Mouse (Mus musculus) MEL (cell line): ENCODE measurements around the gene Pln. TPM values are rescaled to one million over a fixed set of nuclear protein-coding genes. Genes with fewer than 3 reads are reported as not detected.
A peak's percentile ranks its signal among the peaks of the same experiment; 100 is the strongest.

Experiments
- DNase-seq: peaks from one replicate; pipeline ENCODE4 v3.0.0; 2011; ENCODE audit warnings: low read depth, low spot score
- H3K27ac ChIP-seq: 2 replicates; pipeline ENCODE4 v1.5.1; 2012; ENCODE audit warnings: low read depth, mild to moderate bottlenecking, control low read depth, low read length, moderate library complexity; ENCODE audit not compliant: control insufficient read depth
- H3K27me3 ChIP-seq, 2 experiments: fragments of 150-350 bp in 1 of 2; sonication (generic) in 1 of 2; 2 replicates each; pipeline ENCODE4 v1.6.1; 2012; ENCODE audit warnings: low read length in 2 of 2, mild to moderate bottlenecking in 2 of 2, improper control_type of control experiment in 1 of 2, moderate library complexity in 1 of 2; ENCODE audit not compliant: insufficient read depth in 2 of 2, control insufficient read depth in 1 of 2
- H3K36me3 ChIP-seq, 2 experiments: 2 replicates each; pipeline ENCODE4 v1.6.1; 2012 to 2014; ENCODE audit warnings: low read length in 2 of 2, improper control_type of control experiment in 1 of 2, inconsistent platforms in 1 of 2, mild to moderate bottlenecking in 1 of 2; ENCODE audit not compliant: insufficient read depth in 2 of 2, control insufficient read depth in 1 of 2
- H3K4me1 ChIP-seq, 2 experiments: fragments of 150-350 bp in 1 of 2; sonication (generic) in 1 of 2; 2 replicates each; pipeline ENCODE4 v1.6.1; 2012; ENCODE audit warnings: low read length in 2 of 2, improper control_type of control experiment in 1 of 2, mild to moderate bottlenecking in 1 of 2; ENCODE audit not compliant: insufficient read depth in 2 of 2, control insufficient read depth in 1 of 2
- H3K4me3 ChIP-seq, 2 experiments: fragments of 150-350 bp in 1 of 2; sonication (generic) in 1 of 2; 2 replicates each; pipeline ENCODE4 v1.5.1; 2012; ENCODE audit warnings: low read depth in 2 of 2, low read length in 2 of 2, mild to moderate bottlenecking in 2 of 2, moderate library complexity in 2 of 2, control low read depth in 1 of 2, improper control_type of control experiment in 1 of 2; ENCODE audit not compliant: control insufficient read depth in 1 of 2, insufficient read depth in 1 of 2
- H3K79me2 ChIP-seq: 2 replicates; pipeline ENCODE4 v1.6.1; 2012; ENCODE audit warnings: mild to moderate bottlenecking, low read length, moderate library complexity; ENCODE audit not compliant: control insufficient read depth, poor library complexity, insufficient read depth
- H3K9ac ChIP-seq: 2 replicates; pipeline ENCODE4 v1.6.1; 2012; ENCODE audit warnings: low read depth, mild to moderate bottlenecking, control low read depth, low read length, moderate library complexity; ENCODE audit not compliant: control insufficient read depth, poor library complexity, severe bottlenecking
- H3K9me3 ChIP-seq: fragments of 150-350 bp; sonication (generic); replicated peaks from 2 replicates; pipeline ENCODE4 v1.6.1; 2012; ENCODE audit warnings: mild to moderate bottlenecking, low read length, improper control_type of control experiment, moderate library complexity; ENCODE audit not compliant: insufficient read depth
- CHD2 ChIP-seq: IDR thresholded peaks from 2 replicates; pipeline ENCODE4 v1.6.1; 2011; ENCODE audit warnings: low read length, improper control_type of control experiment
- CTCF ChIP-seq, 3 experiments: IDR thresholded peaks in 2 of 3; conservative IDR thresholded peaks in 1 of 3; 2 replicates each; pipeline ENCODE4 v1.5.1; 2011 to 2012; ENCODE audit warnings: low read length in 3 of 3, low read depth in 2 of 3, mild to moderate bottlenecking in 2 of 3, improper control_type of control experiment in 1 of 3, inconsistent platforms in 1 of 3, mixed read lengths in 1 of 3, moderate library complexity in 1 of 3; ENCODE audit not compliant: control insufficient read depth in 1 of 3, insufficient read depth in 1 of 3, poor library complexity in 1 of 3, severe bottlenecking in 1 of 3
- E2F4 ChIP-seq: IDR thresholded peaks from 2 replicates; pipeline ENCODE4 v1.6.1; 2011; ENCODE audit warnings: low read depth, low read length, improper control_type of control experiment, borderline replicate concordance
- ELF1 ChIP-seq: IDR thresholded peaks from 2 replicates; pipeline ENCODE4 v1.6.1; 2014; ENCODE audit warnings: low read depth, mild to moderate bottlenecking, inconsistent platforms, low read length, improper control_type of control experiment, moderate library complexity
- EP300 ChIP-seq, 2 experiments: IDR thresholded peaks; 2 replicates each; pipeline ENCODE4 v1.6.1; 2011; ENCODE audit warnings: improper control_type of control experiment in 2 of 2, low read length in 2 of 2, low read depth in 1 of 2, mild to moderate bottlenecking in 1 of 2
- ETS1 ChIP-seq: IDR thresholded peaks from 2 replicates; pipeline ENCODE4 v1.6.1; 2012; ENCODE audit warnings: low read depth, mild to moderate bottlenecking, inconsistent platforms, low read length, improper control_type of control experiment, moderate library complexity
- GABPA ChIP-seq: IDR thresholded peaks from 2 replicates; pipeline ENCODE4 v1.6.1; 2012; ENCODE audit warnings: low read depth, mild to moderate bottlenecking, inconsistent platforms, low read length, improper control_type of control experiment, moderate library complexity
- GATA1 ChIP-seq: IDR thresholded peaks from 2 replicates; pipeline ENCODE4 v1.6.1; 2011; ENCODE audit warnings: low read depth, low read length, improper control_type of control experiment
- JUND ChIP-seq: IDR thresholded peaks from 2 replicates; pipeline ENCODE4 v1.6.1; 2011; ENCODE audit warnings: low read depth, mild to moderate bottlenecking, improper control_type of control experiment, low read length
- KAT2A ChIP-seq: conservative IDR thresholded peaks from 2 replicates; pipeline ENCODE4 v1.6.1; 2012; ENCODE audit warnings: low read depth, low read length, improper control_type of control experiment, inconsistent platforms
- MAFK ChIP-seq: IDR thresholded peaks from 2 replicates; pipeline ENCODE4 v1.6.1; 2011; ENCODE audit warnings: low read depth, mild to moderate bottlenecking, low read length, improper control_type of control experiment, borderline replicate concordance
- MAX ChIP-seq: IDR thresholded peaks from 2 replicates; pipeline ENCODE4 v1.6.1; 2011; ENCODE audit warnings: low read length, improper control_type of control experiment
- MEF2A ChIP-seq: IDR thresholded peaks from 2 replicates; pipeline ENCODE4 v1.6.1; 2014; ENCODE audit warnings: low read depth, mild to moderate bottlenecking, inconsistent platforms, low read length, improper control_type of control experiment; ENCODE audit not compliant: poor library complexity, insufficient replicate concordance, severe bottlenecking; ENCODE audit errors: extremely low read depth
- MXI1 ChIP-seq: IDR thresholded peaks from 2 replicates; pipeline ENCODE4 v1.6.1; 2011; ENCODE audit warnings: mild to moderate bottlenecking, low read depth, low read length, improper control_type of control experiment
- MYB ChIP-seq: IDR thresholded peaks from 2 replicates; pipeline ENCODE4 v1.6.1; 2011; ENCODE audit warnings: mild to moderate bottlenecking, low read depth, low read length, improper control_type of control experiment
- NELFE ChIP-seq: IDR thresholded peaks from 2 replicates; pipeline ENCODE4 v1.6.1; 2011; ENCODE audit warnings: low read depth, low read length, improper control_type of control experiment
- NRF1 ChIP-seq: IDR thresholded peaks from 2 replicates; pipeline ENCODE4 v1.6.1; 2014; ENCODE audit warnings: low read depth, mild to moderate bottlenecking, inconsistent platforms, low read length, improper control_type of control experiment, moderate library complexity; ENCODE audit not compliant: poor library complexity, insufficient read depth, severe bottlenecking
- POLR2A ChIP-seq, 2 experiments: IDR thresholded peaks; 2 replicates each; pipeline ENCODE4 v1.6.1; 2011 to 2012; ENCODE audit warnings: low read length in 2 of 2, mild to moderate bottlenecking in 2 of 2, control low read depth in 1 of 2, improper control_type of control experiment in 1 of 2, low read depth in 1 of 2, moderate library complexity in 1 of 2; ENCODE audit not compliant: control insufficient read depth in 1 of 2, insufficient read depth in 1 of 2, poor library complexity in 1 of 2
- POLR2AphosphoS5 ChIP-seq: IDR thresholded peaks from 2 replicates; pipeline ENCODE4 v1.6.1; 2012; ENCODE audit warnings: low read depth, borderline replicate concordance, mild to moderate bottlenecking, inconsistent platforms, low read length, moderate library complexity, mixed read lengths
- RAD21 ChIP-seq: IDR thresholded peaks from 2 replicates; pipeline ENCODE4 v1.6.1; 2011; ENCODE audit warnings: mild to moderate bottlenecking, low read depth, low read length, improper control_type of control experiment
- RCOR1 ChIP-seq: IDR thresholded peaks from 2 replicates; pipeline ENCODE4 v1.6.1; 2012; ENCODE audit warnings: low read depth, mild to moderate bottlenecking, inconsistent platforms, low read length, improper control_type of control experiment
- SIN3A ChIP-seq: IDR thresholded peaks from 2 replicates; pipeline ENCODE4 v1.6.1; 2012; ENCODE audit warnings: low read length, improper control_type of control experiment, inconsistent platforms
- TAL1 ChIP-seq: IDR thresholded peaks from 2 replicates; pipeline ENCODE4 v1.6.1; 2012; ENCODE audit warnings: mild to moderate bottlenecking, inconsistent platforms, low read length, moderate library complexity, mixed read lengths
- TBP ChIP-seq: IDR thresholded peaks from 2 replicates; pipeline ENCODE4 v1.8.0; 2011; ENCODE audit warnings: low read depth, low read length, improper control_type of control experiment
- TCF12 ChIP-seq: IDR thresholded peaks from 2 replicates; pipeline ENCODE4 v1.6.1; 2014; ENCODE audit warnings: low read depth, mild to moderate bottlenecking, inconsistent platforms, low read length, improper control_type of control experiment, moderate library complexity
- UBTF ChIP-seq: IDR thresholded peaks from 2 replicates; pipeline ENCODE4 v1.6.1; 2012; ENCODE audit warnings: low read depth, mild to moderate bottlenecking, inconsistent platforms, low read length, improper control_type of control experiment, moderate library complexity, borderline replicate concordance; ENCODE audit not compliant: insufficient read depth
- ZC3H11A ChIP-seq: IDR thresholded peaks from 2 replicates; pipeline ENCODE4 v1.6.1; 2012; ENCODE audit warnings: low read depth, mild to moderate bottlenecking, inconsistent platforms, low read length, improper control_type of control experiment
- polyA plus RNA-seq, 2 experiments: library from polyadenylated mRNA; stranded (reverse) in 1 of 2; unstranded in 1 of 2; fragments of >175 nt in 1 of 2; fragments of >200 nt in 1 of 2; gene quantifications; 2 replicates each; pipeline versions ENCODE4 v1.2.1 to v1.2.4; 2012; ENCODE audit warnings: low replicate concordance in 2 of 2, low read depth in 1 of 2; ENCODE audit not compliant: insufficient read length in 2 of 2, insufficient read depth in 1 of 2, missing spikeins in 1 of 2
- total RNA-seq: library from RNA; depleted of rRNA; stranded (reverse); fragments of 300-350 nt; gene quantifications from 2 replicates; pipeline ENCODE4 v1.2.3, GENCODE M21; 2012

The Pln gene
- total and polyA plus RNA-seq, 3 experiments = 0.22 to 1.3 TPM; not detected in 1

DNA sequence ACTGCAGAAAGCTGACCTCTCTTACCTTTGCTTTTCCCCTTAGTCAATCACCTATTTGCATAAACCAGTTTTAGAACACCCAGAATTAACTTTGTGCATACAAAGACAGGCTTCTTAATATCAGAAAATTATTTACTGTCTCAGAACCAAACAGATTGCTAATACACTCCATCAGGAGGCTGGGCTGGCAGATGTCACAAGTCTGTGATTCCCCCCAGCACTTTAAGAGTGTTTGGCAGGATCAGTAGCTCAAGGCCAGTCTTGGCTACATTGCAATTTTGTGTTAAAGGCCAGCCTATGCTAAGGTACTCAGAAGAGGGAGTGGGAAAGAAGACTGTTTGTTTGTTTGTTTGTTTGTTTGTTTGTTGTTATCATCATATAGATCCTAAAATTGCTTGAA is 39.6 kb downstream of the Pln start:
- no peak for TF ChIP-seq ELF1
- TF ChIP-seq POLR2AphosphoS5 = no peak
- TF ChIP-seq TCF12 = no peak
- no peak for TF ChIP-seq GABPA
- no peak for TF ChIP-seq ZC3H11A
- no peak for TF ChIP-seq KAT2A
- TF ChIP-seq RAD21 = no peak
- no peak for TF ChIP-seq CHD2
- TF ChIP-seq MAX = no peak
- TF ChIP-seq SIN3A = no peak
- TF ChIP-seq NELFE = no peak
- no peak for TF ChIP-seq MEF2A
- TF ChIP-seq MXI1 = no peak
- TF ChIP-seq E2F4 = no peak
- TF ChIP-seq EP300 (IDR thresholded peaks at IDR 0.05; ENCODE audit: low read depth in 1 of 2, low read length in 2 of 2) = no peak
- no peak for TF ChIP-seq UBTF
- no peak for TF ChIP-seq MYB
- Histone ChIP-seq H3K27ac (no peak overlapping the region), H3K9ac (no peak overlapping the region)

DNA sequence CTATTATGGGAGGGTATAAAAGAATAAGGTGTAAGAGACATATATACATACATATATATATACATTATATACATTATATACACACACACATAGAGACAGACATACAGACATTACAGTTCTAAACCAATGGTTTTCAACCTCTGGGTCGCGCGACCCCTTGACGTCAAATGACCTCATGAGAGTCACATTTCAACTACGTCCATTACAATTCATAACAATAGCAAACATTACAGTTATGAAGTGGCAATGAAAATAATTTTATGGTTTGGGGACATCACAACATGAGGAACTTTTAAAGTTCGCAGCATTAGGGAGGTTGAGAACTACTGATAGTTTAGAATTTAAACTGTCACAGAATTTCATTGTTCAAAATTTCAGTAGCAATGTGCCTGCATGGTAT is 40.8 kb downstream of the Pln start:
- peaks cover 0 to 13% of the 10 kb centered on the region in 2 experiments; a peak in 2 of 4 replicates for H3K36me3 ChIP-seq
- no peaks in the 10 kb centered on the region for H3K9me3 ChIP-seq
- TF ChIP-seq RCOR1 (no peak), TAL1 (no peak), MEF2A (no peak), GATA1 (no peak), TBP (no peak), POLR2AphosphoS5 (no peak), JUND (no peak), POLR2A (IDR thresholded peaks at IDR 0.05; ENCODE audit: control insufficient read depth in 1 of 2, insufficient read depth in 1 of 2, low read depth in 1 of 2, low read length in 2 of 2, poor library complexity in 1 of 2) (no peak), CTCF (IDR thresholded peaks at IDR 0.05 in 2 of 3, conservative IDR thresholded peaks at IDR 0.05 in 1 of 3; ENCODE audit: control insufficient read depth in 1 of 3, insufficient read depth in 1 of 3, low read depth in 2 of 3, low read length in 3 of 3, poor library complexity in 1 of 3, severe bottlenecking in 1 of 3) (no peak), ETS1 (no peak), RAD21 (no peak), NRF1 (no peak), EP300 (IDR thresholded peaks at IDR 0.05; ENCODE audit: low read depth in 1 of 2, low read length in 2 of 2) (no peak), ELF1 (no peak), SIN3A (no peak), MAFK (no peak), NELFE (no peak)
- peak overlapping the region; percentile 85; the same call in 1 of the 2 replicates for H3K9ac ChIP-seq
- peaks cover 0 to 7% of the 10 kb centered on the region in 2 experiments; a peak in 2 of 4 replicates for H3K4me1 ChIP-seq
- no peak for DNase-seq
- H3K27me3 ChIP-seq = no peaks in the 10 kb centered on the region
- no peak overlapping the region for H3K27ac ChIP-seq
- peaks cover 6% of the 10 kb centered on the region for H3K79me2 ChIP-seq
- H3K4me3 ChIP-seq = no peak overlapping the region; a peak in 1 of 4 replicates

More for the DNA sequence above, 39.6 kb downstream of the Pln start:
- no peak for DNase-seq
- Histone ChIP-seq H3K4me1 (peaks cover 0 to 7% of the 10 kb centered on the region in 2 experiments; a peak in 2 of 4 replicates), H3K36me3 (peaks cover 0 to 13% of the 10 kb centered on the region in 2 experiments; a peak in 2 of 4 replicates), H3K79me2 (peaks cover 6% of the 10 kb centered on the region), H3K4me3 (no peak overlapping the region), H3K9me3 (no peaks in the 10 kb centered on the region), H3K27me3 (no peaks in the 10 kb centered on the region)
